Mouse (Mus musculus): ENCODE measurements around the gene Slc16a6. TPM values are rescaled to one million over a fixed set of nuclear protein-coding genes. Genes with fewer than 3 reads are reported as not detected.
A peak's percentile ranks its signal among the peaks of the same experiment; 100 is the strongest.

The Slc16a6 gene
- total RNA-seq, 2 experiments from 2014 or later, result 11.4 to 14.9 TPM

DNA sequence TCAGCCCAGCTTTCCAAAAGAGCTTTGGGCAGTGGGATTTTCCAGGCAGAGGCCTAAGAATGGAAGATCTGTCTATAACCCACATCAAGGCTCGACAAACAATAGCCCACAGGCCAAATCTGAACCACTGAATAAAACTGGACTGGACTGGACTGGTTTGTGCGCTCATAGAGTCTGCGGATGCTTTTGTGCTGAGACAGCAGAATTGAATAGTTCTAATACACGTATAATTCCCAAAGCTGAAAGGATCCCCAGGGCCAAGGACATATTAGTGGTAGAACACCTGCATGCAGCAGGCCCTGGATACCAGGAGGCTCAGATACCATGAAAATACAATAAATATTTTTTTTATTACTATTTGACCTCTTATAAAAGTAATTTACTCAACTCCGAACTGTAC, 17.1 kb downstream of the Slc16a6 start:
- DNase-seq (ENCODE audit: low spot score in 2 of 2), result no peak

DNA sequence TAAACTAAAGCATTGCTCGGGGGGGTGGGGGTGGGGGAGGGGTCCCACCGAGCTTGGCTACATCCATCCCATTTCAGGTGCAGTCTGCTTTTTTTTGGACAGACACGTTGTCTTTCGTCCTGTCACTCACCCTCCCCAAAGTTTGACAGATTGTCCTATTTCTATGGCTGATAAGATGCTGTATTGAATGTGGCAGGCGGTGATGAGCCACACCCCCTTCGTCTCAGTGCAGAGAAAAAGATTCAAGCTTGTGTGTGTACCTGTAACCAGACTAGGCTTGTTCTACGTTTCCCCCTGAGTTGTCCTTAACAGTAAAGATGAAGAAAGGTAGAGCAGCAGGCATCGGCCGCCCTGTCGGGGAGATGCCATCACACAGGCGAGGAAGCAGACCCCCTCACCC, 22.2 kb downstream of the Slc16a6 start:
- no peak for DNase-seq (ENCODE audit: low spot score in 2 of 2)

DNA sequence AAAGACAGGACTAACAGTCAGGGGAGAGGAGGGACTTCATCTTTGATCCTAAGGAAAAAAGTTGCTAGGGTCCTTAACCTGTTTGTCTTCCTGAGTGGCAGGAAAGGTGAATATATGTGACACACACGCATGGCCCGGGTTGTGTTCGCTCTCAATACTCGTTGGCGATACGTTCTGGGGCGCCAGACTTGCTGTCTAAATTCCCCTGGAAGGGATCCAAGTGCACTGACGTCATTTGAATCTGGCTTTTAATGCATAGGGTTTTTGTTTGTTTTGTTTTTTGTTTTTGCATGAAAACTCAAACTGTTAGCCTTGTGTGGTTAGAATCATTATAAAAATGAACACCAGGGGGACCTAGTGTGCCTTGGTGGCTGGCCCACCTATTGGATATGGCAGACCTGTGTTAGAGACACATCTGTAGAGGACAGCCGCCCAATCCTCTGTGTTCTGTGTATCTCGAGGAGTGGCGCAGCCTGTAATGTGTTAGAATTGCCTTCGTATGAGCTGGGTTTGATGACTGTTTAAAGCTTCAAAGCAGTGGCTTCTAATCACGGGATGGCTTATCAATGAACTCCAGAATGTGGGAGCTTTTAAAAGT, 27.9 kb downstream of the Slc16a6 start:
- peak in 1 of 2 experiments; percentile 22 for DNase-seq (ENCODE audit: low spot score in 2 of 2)

DNA sequence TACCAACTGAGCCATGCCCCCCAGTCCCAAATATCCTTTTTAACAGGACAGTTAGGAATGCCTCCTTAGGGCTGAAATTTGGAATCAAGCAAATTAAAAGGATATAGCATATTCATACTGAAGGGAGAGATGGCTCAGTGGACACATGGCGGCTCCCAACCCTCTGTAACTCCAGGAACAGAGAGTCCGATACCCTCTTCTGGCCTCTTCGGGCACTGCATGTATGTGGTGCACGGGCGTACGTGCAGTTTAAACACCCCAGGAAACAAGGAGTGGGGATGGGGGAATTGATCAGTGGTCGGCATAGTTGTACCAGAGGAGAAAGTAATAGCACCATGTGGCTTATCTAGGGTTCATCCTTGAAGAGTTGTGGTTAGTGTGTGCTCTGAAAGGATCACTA, 28.8 kb downstream of the Slc16a6 start:
- peak in 1 of 2 experiments; percentile 29 for DNase-seq (ENCODE audit: low spot score in 2 of 2)

DNA sequence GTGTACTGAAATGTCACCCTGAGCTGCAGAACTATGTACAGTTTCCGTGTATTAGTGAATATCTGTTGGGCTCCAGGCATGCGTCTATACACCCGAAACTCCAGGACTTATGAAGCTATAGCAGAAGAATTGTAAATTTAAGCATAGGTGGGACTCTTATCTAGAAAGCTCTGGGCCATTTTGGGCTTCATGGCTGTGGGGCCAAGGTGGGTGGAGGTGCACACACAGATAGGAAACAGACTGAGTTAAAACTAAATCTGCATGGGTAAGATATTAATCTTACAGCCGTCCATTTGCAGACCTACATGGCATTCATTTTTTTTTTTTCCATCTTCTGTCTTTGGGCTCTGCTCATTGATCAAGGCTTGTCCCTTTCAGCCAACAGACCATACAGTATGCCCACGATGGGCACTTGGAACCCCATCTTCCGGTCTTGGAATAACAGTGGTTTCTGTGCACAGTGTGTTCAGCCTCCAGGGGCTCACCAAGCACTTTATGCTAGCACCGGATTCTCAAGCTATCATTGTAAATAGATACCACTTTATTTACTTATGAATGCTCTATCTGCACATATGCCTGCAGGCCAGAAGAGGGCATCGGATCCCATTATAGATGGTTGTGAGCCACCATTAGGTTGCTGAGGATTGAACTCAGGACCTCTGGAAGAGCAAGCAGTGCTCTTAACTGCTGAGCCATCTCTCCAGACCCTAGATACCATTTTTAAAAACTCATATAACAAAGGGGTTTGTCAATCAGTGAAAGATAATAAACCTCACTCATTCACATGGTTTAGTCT, 29.7 kb downstream of the Slc16a6 start:
- no peak for DNase-seq (ENCODE audit: low spot score in 2 of 2)

DNA sequence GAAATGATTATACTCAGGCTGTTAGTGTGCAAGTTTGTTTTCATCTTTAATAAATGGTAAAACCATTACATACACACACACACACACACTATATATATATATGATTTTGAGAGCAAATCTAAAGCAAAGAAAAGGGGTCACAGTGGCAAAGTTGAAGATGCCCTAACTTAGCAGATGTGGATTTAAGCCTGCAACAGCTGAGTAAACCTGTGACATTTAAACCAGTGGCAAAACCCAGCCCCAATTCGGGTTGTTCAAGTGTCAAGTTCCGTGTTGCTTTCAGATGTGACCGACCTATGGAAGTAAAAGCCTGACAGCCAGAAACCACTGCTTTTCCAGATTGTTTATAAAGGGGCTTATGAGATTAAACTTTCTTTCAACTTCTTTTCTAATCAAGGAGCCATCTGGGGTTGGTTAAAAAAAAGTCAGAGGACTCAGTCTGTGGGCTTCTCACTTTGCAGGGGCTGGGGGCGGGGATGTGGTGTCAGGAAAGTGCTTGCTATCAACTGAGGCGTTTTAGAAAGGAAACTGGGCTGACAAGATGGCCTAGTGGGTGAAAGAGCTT, 31.1 kb downstream of the Slc16a6 start:
- no peak for DNase-seq (ENCODE audit: low spot score in 2 of 2)

DNA sequence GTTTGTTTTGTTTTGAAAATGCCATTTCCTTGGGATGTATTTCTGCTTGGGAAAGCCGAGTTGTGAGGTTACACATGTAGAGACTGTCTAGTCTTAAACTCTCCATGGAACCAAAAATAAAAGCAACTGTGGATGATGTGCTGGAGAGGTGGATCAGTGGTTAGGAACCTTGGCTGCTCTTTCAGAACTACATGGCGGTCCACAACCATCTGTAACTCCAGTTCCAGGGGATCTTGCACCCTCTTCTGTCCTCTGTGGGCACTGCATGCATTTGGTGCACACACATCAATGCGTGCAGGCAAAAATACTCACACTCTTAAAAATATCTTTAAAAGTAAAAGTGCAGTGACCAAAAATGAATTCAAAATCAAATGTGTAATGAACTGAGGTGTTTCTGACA, 32.3 kb downstream of the Slc16a6 start:
- DNase-seq (ENCODE audit: low spot score in 2 of 2), result peak; percentile 38 to 46

DNA sequence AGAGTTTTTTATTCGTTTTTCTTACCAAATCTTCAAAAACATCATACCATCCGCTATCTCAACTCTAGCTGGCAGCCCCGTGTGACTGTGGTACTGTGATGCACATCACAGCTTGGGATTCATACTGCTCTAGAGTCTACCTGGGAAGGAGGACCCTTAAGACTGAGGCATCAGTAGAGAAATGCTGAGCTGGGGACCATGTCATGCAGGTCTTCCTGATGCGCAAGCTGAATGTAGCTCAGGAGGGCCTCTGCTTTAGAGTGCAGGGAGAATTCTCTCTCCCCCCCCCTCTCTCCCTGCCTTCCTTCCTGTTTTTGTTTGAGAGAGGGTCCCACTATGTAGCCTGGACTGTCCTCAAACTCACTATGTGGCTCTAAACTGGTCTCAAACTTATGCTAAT, 32.8 kb downstream of the Slc16a6 start:
- no peak for DNase-seq (ENCODE audit: low spot score in 2 of 2)

DNA sequence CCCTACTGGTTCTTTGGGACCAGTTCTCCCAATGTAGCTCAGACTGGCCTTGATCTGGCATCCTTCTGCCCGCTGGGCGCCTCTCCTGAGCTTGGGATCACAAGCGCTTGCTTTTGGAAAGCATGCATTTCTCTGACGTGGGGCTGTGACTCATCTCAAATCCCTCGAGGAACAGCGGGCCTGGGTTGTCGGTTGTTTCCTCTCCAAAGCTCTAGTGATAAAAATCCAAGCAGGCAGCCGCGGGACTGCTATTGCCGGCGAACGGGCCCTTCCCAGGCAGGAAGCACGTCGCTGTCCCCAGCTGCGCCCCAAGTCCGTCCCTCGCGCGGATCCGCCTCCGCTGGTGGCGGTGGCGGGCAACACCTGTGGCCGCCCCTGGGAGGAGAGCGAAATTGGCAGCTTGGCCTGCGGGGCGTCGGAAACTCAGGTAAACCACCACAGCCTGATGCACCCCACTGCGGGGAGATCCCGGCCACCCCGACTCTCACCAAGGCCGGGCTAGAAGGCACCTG, 33.5 kb downstream of the Slc16a6 start:
- DNase-seq (ENCODE audit: low spot score in 2 of 2), result peak; percentile 64 to 68

DNA sequence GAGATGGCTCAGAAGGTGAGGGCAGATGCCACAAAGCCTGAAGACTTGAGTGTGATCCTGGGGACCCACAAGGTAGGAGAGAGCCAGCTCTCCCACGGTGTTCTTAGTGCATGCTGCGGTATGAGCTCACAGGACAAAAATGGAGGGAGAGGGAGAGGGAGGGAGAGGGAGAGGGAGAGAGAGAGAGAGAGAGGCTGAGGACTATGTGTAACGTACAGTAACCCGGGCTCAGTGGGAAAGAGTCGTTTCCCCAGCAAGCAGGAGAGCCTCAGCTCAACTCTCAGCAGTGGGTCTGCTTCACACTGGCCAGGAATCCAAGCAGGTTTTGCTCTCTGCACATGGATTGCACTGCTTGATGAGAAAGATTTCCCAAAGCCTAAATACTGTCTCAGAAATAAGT, 34.2 kb downstream of the Slc16a6 start:
- no peak for DNase-seq (ENCODE audit: low spot score in 2 of 2)

DNA sequence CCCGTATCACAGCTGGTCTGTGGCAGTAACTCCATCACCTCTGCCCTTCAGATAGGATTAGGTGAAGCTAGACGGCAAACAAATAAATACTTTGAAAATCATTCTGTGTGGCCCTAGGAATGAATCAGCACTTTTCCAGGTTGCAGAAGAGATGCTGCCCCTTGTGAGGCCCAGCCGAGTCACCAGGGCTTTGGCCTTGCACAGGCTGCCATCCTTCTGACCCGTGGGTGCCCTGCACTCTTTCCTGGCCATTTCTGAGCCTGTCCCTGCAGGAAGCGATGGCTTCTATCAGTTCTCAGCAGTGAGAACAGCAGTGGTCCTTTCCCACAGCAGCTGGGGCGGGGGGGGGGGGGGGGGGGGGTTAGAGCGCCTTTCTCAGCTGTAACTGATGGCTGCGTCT, 36.5 kb downstream of the Slc16a6 start:
- DNase-seq (ENCODE audit: low spot score in 2 of 2), result no peak

DNA sequence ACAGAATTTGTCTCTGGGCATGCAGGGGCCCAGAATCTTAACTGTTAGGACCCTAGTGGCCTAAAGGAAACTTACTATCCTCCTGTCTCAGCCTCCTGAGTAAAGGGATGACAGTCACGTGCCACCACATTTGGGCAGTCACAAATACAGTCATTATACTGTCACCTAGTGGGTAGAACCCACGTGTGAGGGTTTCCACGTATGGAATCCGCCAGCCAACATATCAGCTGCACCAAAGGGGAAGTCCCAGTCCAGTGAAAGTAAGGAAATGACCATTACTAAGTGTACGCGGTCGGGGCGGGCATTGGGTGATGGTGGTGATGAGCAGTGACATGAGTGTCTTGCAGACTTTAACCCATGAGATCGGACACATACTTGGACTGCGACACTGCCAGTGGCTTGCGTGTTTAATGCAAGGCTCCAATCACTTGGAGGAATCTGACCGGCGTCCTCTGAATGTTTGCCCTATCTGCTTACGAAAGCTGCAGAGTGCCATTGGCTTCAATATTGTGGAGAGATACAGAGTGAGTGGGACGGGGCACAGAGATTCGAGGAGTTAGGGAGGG, 39.1 kb downstream of the Slc16a6 start:
- DNase-seq (ENCODE audit: low spot score in 2 of 2), result no peak

DNA sequence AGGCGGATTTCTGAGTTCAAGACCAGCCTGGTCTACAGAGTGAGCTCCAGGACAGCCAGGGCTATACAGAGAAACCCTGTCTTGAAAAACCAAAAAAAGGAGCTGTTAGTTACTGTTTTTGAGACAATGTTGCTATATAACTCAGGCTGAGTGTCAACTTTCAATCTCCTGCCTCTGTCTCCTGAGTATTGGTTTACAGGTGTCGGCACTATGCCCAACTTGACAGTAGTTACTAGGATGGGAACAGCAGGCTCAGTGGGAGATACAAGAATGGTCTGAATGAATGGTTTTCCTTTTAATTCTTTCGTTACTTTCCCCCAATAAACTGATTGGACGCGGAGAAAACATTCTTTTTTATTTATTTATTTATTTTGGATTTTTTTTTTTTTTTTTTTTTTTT, 46.0 kb downstream of the Slc16a6 start:
- DNase-seq (ENCODE audit: low spot score in 2 of 2), result no peak

DNA sequence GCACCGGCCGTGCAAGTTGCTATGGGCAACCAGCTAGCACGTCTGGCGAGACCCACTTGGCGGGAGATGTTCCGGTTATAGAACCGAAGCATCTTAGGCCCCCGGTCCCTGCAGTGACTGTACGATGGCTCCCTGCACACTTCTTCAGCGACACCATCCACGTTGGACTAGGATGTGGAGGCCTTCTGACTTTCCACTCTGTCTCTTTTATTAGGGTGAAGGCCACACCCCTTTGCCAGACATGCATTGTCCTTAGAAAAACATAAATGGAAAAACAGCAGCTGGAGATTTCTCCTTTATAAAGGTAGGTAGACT, 47.2 kb downstream of the Slc16a6 start:
- DNase-seq (ENCODE audit: low spot score in 2 of 2), result no peak

DNA sequence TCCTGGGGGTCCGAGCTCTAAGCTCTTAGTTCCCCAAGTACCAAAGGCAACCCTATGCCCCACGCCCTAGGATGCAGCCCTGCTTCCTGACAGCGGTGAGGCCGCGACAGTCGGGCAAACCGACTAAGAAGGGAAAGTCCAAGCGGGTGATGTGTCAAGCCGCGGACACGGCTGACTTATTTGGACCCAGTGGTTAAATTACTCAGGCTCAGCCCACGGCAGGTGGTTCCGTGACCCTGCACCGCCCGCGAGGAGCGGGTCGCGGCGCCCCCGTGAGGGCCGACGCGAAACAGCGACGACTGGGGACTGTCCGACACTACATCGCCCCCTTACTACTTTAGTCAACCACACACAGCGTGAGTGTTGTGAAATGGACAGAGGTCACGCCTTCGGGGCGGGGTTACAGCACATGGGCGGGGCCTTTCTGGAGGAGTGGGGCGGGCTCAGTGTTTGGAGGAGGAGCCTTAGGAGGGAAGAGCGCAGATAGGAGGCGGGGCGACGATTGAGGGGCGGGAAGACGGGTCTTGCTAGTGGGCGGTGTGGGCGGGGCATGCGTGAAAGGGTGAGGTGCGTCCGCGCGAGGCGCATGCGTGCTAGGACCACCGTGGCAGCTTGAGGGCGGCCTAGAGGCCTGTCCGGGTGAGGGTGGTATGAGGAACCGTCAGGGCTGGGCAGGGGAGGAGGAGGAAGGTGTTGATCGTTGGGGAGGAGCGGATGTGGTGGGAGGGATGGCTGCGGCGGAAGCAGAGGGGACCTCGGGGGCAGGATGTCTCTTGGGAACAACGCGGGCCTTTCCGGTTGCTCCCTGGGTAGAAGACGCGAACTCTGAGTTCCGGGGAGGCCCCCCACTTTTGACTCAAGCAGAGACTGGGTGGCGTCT, 47.8 kb downstream of the Slc16a6 start, which contains the start of gene Amz2:
Gene Amz2 (plus strand): TSS at position 555 of the 880 bp plus-strand sequence.
- peak; percentile 98 to 99 for DNase-seq (ENCODE audit: low spot score in 2 of 2)

DNA sequence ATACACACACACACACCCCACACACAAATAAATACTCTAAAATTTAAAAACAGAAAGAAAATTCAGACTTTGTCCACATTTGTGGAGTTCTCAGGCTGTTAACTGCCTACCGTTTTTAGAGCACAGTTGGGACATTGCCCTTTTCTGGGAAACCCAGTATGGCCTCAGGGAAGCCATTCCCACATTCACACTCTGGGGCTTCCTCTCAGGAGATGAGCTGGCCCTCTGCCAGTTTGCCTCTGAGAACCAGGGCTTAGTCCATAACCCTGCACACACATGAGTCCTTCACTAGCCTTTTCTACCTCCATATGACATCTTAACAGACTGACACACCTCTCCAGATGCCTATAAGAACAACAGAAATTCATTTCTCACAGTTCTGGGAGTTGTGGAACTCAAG, 50.1 kb downstream of the Slc16a6 start:
- no peak for DNase-seq (ENCODE audit: low spot score in 2 of 2)

DNA sequence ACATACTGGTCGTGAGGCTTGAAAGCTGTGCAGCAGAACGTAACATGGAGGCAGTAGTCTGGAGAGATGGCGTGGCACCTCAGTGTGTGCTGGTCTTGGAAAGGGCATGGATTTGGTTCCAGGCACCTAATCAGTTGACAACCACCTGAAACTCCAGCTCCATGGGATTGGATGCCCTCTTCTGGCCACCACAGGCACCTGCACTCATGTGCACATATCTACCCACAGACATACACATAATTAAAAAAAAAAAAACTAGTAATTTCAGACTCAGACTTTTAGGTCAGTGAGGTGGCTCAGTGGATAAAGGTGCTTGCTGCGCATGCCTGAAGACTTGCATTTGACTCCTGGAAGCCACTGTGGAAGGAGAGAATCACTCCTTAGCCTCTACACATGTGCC, 51.1 kb downstream of the Slc16a6 start:
- DNase-seq (ENCODE audit: low spot score in 2 of 2), result no peak

DNA sequence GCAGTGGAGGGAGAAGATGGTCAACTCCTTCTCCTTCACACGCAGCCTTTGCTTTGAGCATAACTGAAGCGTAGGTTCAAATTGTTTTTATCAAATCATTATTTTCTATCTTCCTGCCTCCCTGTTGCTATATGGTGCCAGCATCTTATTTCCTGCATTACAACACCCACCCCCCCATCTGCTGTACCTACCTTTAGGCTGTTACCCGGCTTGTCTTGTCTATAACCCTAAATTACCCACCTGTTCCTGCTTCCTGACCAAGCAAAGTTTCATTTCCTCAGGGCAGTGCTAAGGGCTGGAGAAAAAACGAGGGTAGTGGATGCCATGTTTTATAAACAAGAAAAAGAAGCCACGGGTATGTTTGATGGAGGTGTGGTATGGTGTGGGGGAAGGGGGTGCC, 52.2 kb downstream of the Slc16a6 start:
- no peak for DNase-seq (ENCODE audit: low spot score in 2 of 2)

DNA sequence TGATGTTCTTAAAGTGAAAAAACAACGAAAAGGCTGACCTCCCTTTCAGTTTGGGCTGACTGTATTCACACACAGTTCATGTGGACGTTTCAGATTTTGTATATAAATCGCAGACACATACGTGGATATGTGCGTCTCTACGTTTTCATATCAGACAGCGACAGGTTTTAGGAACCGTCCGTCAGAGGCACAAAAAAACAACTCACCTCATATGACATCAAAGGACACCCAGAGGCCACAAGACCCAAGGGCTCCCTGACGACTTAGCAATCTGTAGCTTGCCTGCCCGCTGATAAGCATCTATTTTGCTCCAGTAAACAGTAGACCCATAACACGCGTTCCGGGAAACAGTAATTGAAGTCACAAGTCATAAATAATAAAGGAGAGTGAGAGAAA, 52.8 kb downstream of the Slc16a6 start:
- no peak for DNase-seq (ENCODE audit: low spot score in 2 of 2)

DNA sequence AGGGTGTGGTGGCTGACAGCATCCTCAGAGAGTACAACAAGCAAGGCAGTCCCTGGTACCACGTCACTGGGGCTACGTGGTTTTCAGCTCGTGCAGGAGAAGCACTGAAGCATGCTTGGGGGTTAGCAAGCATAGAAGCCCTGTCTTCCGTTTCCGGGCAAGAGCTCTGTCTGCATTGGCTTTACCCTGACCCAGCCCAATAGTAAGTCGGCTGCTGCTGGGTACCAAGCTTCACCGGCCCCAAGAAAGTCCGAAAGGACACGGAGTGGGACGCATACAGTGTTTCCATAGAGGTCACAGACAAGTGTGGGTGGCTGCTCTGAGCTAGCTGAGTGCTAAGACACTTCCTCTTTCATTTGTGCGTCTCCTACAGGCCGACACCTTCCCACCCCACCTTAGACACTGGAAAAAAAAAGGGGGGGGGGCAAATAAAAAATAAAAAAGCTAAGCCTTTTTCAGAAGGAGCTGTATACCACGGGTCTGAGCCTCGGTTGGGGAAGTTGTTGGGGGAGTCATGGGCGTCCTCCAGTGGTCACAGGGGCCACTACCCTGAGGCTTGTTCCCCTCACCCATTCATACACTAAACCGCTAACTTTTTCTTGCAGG, 53.3 kb downstream of the Slc16a6 start:
- DNase-seq (ENCODE audit: low spot score in 2 of 2), result no peak

DNA sequence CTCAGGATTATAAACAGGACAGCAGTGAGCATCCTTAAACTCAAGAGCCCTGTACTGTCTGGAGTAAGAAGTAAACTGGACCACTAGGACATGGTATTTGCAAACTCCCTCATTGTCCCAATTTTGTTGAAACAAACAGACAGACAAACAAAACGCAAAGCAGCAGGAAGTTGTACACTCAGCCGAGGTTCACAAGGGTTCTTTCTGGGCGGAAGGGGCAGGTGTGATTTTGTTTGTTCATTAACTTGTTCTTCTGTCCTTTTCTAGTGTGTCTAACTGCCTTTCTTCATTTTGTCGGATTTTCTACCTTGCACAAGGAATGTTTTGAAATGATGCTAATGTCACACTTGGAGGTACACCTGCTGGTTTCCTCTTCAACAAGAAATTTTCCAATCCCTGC, 53.9 kb downstream of the Slc16a6 start:
- no peak for DNase-seq (ENCODE audit: low spot score in 2 of 2)

All from layer of hippocampus, postnatal 10 days (tissue).